Mouse (Mus musculus) hematopoietic stem cell, adult 5-6 weeks (primary cell): ENCODE measurements at regions not wholly inside any gene's neighbourhood (a gene's known extent, or its start where the extent isn't known, plus 50 kb on each side); places are given as distances from the start of the nearest gene placed in this dataset.

Experiments used
- ATAC-seq, 2 experiments: fragments of 125-278 bp in 1 of 2; replicated peaks in 1 of 2; 2 replicates each; pipeline ENCODE4 v1.8.0; 2016 to 2017; ENCODE audit warnings: inconsistent platforms in 2 of 2, mild to moderate bottlenecking in 2 of 2, moderate number of reproducible peaks in 2 of 2, low read depth in 1 of 2, moderate TSS enrichment in 1 of 2; ENCODE audit not compliant: low FRiP score in 2 of 2, poor library complexity in 2 of 2, severe bottlenecking in 2 of 2, insufficient read depth in 1 of 2, low TSS enrichment in 1 of 2

DNA sequence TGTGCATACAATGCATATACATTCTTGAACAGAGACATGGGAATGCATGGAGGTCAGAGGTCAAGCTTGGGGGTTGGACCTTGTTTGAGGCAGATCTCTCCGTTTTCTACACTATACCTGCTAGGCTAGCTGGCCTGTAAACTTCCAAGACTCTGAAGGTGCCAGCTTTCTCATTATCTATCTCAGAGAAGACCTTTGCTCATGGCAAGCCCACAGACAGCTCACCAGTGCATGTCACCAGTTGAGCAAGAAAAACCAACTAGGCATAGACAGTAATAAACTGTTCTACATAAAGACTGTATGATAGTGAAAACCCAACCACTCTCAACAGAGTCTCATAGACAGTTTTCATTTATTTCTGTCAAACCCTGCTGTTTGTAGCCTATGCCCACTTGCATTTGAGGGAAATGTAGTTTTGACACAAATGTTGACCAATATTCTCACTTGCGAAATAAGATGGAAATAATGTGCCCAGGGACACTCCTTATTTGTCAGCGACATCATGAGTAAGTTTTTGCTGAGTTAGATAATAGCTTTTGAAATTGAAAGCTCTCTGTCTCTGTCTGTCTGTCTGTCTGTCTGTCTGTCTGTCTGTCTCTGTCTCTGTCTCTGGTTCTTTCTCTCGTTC is 96.6 kb downstream of the E030025P04Rik start:
- ATAC-seq: no peak

DNA sequence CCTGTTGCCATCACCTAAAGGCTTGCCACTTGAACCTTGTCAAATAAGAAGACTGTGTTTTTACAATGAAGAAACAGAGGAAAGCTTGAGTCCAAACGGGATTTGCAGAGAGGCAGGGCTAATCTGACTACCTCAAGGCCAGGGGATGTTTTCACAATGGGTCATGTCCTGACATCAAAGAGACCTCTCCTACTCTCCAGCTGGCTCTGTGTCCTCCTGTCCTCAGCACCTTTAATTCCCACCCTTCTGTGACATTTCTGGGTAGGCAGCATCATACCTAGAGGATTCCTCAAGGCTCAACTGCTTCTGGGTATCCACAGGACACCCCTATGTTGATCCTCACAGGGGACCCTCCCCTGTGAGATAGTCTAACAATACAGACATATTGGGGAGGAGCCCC is 97.7 kb downstream of the E030025P04Rik start:
- no peak for ATAC-seq

- no peak for ATAC-seq
Measured at GRCm38 (mm10) chr11:109040519-109040916, 103.7 kb downstream of the E030025P04Rik start.

- no peak for ATAC-seq
Measured at GRCm38 (mm10) chr11:109039792-109040518, 104.2 kb downstream of the E030025P04Rik start.

GRCm38 (mm10) chr11:109039060-109039791 is 104.9 kb downstream of the E030025P04Rik start:
- ATAC-seq: no peak

DNA sequence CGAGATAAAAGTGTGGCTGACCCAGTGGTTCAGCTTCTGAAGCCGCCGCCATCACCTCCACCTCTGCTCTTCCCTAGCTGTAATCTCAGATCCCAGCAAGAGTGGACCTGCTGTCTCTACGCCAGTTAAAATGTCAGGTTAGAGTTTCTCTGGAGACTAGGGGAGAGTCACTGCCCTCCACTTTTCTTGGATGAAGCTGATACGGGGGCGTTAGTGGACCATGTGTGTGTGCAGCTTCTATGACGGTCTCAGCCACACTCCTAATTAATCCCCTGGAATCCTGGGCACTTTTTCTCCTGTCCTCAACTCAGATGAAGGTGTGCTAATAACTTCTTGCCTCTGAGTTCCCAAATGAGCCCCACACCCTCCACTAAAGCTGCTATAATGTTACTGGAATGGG is 106.0 kb downstream of the E030025P04Rik start:
- ATAC-seq: no peak

- ATAC-seq: no peak
Measured at GRCm38 (mm10) chr11:109034596-109034995, 109.6 kb downstream of the E030025P04Rik start.

DNA sequence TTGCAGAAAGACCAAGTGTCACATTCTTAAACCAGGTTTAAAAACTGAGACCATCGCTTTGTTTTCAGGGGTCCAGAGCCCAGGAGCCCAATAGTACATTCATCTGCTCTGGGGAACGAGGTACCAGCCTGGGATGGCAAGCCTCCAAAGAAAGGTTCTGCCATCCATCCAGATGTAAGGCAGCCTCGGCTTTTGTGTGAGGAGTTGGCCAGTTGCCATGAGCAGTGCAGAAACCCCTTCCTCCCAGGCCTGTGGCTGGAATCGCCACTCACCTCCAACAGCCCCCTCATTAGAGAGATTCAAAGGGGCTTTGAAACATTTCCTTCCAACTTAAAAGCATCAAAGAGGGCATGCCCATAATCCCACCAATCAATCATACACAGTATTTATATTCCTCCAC is 110.1 kb downstream of the E030025P04Rik start:
- no peak for ATAC-seq

- no peak for ATAC-seq
Measured at GRCm38 (mm10) chr11:109032729-109033128, 111.4 kb downstream of the E030025P04Rik start.

- ATAC-seq: peak in 1 of 2 experiments; percentile 59; a peak in 2 of 4 replicates
Measured at GRCm38 (mm10) chr11:109030486-109030885, 110.3 kb downstream of the Axin2 start.

DNA sequence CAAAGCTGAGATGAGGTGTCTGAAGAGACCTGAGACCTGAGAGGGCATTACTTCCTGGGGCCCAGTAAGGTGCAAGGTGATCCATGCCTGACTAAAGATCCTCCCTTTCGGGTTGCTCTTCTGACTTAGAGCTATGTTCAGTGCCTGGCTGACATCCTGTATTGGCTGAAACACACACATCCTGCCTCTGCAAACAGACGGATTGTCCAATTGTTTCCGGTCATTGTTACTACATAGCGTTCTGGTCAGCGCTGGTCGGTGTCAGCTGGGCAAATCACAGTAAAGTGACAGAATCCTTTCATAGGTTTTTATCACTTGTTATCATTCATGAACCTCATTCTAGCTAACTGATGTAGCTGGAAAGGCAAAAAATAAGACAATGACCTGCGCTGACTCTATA is 109.7 kb downstream of the Axin2 start:
- no peak for ATAC-seq

- ATAC-seq: no peak
Measured at GRCm38 (mm10) chr11:109014806-109015205, 94.7 kb downstream of the Axin2 start.

- no peak for ATAC-seq
Measured at GRCm38 (mm10) chr11:109011161-109011560, 91.0 kb downstream of the Axin2 start.

DNA sequence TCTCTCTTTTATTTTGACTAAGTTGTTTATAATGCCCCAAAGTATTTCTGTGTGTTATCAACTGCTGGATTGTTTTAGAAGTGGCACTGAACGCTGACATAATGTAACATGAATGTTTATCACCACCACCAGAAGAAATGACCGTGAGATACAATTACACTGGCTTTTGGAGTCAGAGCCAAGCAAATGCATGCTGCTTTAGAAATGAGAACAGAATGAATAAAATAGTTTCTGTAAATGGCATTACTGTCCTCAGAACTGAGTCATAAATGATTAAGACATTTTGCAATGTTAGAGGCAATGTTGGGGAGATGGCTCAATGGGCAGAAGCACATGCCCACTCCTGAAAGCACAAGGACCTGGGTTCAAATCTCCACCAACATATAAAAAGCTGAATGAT is 88.7 kb downstream of the Axin2 start:
- no peak for ATAC-seq

- no peak for ATAC-seq
Measured at GRCm38 (mm10) chr11:109005681-109006080, 85.5 kb downstream of the Axin2 start.
